8 mouse cellular contexts compared by ENCODE assay signal in genomic region chr1:80757650-80757976, GRCm38 (mm10). TPM values are rescaled to one million over a fixed set of nuclear protein-coding genes. Genes with fewer than 3 reads are reported as not detected.
DNase-seq lines count a peak whose midpoint lies in the region; ATAC-seq and TF ChIP-seq lines count a peak whose summit lies in the region.

No protein-coding gene starts in this region.

- peak overlapping the region; percentile 58 for H3K4me3 ChIP-seq in kidney, postnatal 0 days (replicated peaks; ENCODE audit: low read depth, low read length)
- peak overlapping the region; percentile 80 to 82 for H3K4me3 ChIP-seq in MEL (ENCODE audit: control insufficient read depth in 1 of 2, insufficient read depth in 1 of 2, low read depth in 2 of 2, low read length in 2 of 2)
- H3K4me3 ChIP-seq in forebrain, embryonic 11.5 days (ENCODE audit: low read depth, low read length), result peak overlapping the region; percentile 58
- peak overlapping the region; percentile 65 for H3K4me3 ChIP-seq in limb, embryonic 15.5 days
- peak overlapping the region; percentile 54 for H3K4me3 ChIP-seq in stomach, postnatal 0 days (ENCODE audit: low read depth, low read length)

- H3K27me3 ChIP-seq in kidney, postnatal 0 days (ENCODE audit: insufficient read depth, low read length), result no peaks in the 10 kb centered on the region
- no peaks in the 10 kb centered on the region for H3K27me3 ChIP-seq in MEL (ENCODE audit: control insufficient read depth in 1 of 2, insufficient read depth in 2 of 2, low read length in 2 of 2)
- H3K27me3 ChIP-seq in forebrain, embryonic 11.5 days (ENCODE audit: control insufficient read depth, insufficient read depth, low read length), result peaks cover 2% of the 10 kb centered on the region; the same call in 1 of the 2 replicates
- H3K27me3 ChIP-seq in limb, embryonic 15.5 days, result peaks cover 5% of the 10 kb centered on the region; the same call in 1 of the 2 replicates
- 0 out of 2 replicates have a peak, but pooled peaks cover 4% of the 10 kb centered on the region for H3K27me3 ChIP-seq in stomach, postnatal 0 days (ENCODE audit: control insufficient read depth, insufficient read depth, low read length)

- H3K4me1 ChIP-seq in kidney, postnatal 0 days (replicated peaks; ENCODE audit: insufficient read depth, low read length), result peaks cover 10% of the 10 kb centered on the region; the same call in 1 of the 2 replicates
- peaks cover 10 to 25% of the 10 kb centered on the region in 2 experiments; a peak in 3 of 4 replicates for H3K4me1 ChIP-seq in MEL (ENCODE audit: control insufficient read depth in 1 of 2, insufficient read depth in 2 of 2, low read length in 2 of 2)
- peaks cover 6% of the 10 kb centered on the region; the same call in 1 of the 2 replicates for H3K4me1 ChIP-seq in forebrain, embryonic 11.5 days (replicated peaks; ENCODE audit: control insufficient read depth, insufficient read depth, low read length)
- peaks cover 19% of the 10 kb centered on the region for H3K4me1 ChIP-seq in limb, embryonic 15.5 days
- no peaks in the 10 kb centered on the region for H3K4me1 ChIP-seq in stomach, postnatal 0 days (replicated peaks; ENCODE audit: control insufficient read depth, insufficient read depth)

- H3K9ac ChIP-seq in kidney, postnatal 0 days (ENCODE audit: low read depth, low read length), result no peak overlapping the region
- H3K9ac ChIP-seq in MEL (ENCODE audit: control insufficient read depth, low read depth, low read length, poor library complexity, severe bottlenecking), result peak overlapping the region; percentile 55
- peak overlapping the region; percentile 63 for H3K9ac ChIP-seq in forebrain, embryonic 11.5 days (ENCODE audit: low read length)
- peak overlapping the region; percentile 52; the same call in 1 of the 2 replicates for H3K9ac ChIP-seq in limb, embryonic 15.5 days
- peak overlapping the region; percentile 45; the same call in 1 of the 2 replicates for H3K9ac ChIP-seq in stomach, postnatal 0 days (ENCODE audit: low read length)

- WGBS in kidney, postnatal 0 days, result 1% methylated on average over 4 of the region's 6 CpGs
- 2% methylated on average over 6 of the region's 6 CpGs for WGBS in forebrain, embryonic 11.5 days
- WGBS in limb, embryonic 15.5 days, result 2% methylated on average over 6 of the region's 6 CpGs
- WGBS in stomach, postnatal 0 days, result 2% methylated on average over 6 of the region's 6 CpGs

- no peaks in the 10 kb centered on the region for H3K36me3 ChIP-seq in kidney, postnatal 0 days (ENCODE audit: insufficient read depth, low read length)
- H3K36me3 ChIP-seq in MEL (ENCODE audit: control insufficient read depth in 1 of 2, insufficient read depth in 2 of 2, low read length in 2 of 2), result peaks cover 0 to 20% of the 10 kb centered on the region in 2 experiments; a peak in 2 of 4 replicates
- H3K36me3 ChIP-seq in forebrain, embryonic 11.5 days (ENCODE audit: control insufficient read depth, insufficient read depth, low read length), result no peaks in the 10 kb centered on the region
- no peaks in the 10 kb centered on the region for H3K36me3 ChIP-seq in limb, embryonic 15.5 days
- no peaks in the 10 kb centered on the region for H3K36me3 ChIP-seq in stomach, postnatal 0 days (ENCODE audit: control insufficient read depth, insufficient read depth, low read length)

- H3K27ac ChIP-seq in kidney, postnatal 0 days, result no peak overlapping the region
- H3K27ac ChIP-seq in MEL (ENCODE audit: control insufficient read depth, low read depth, low read length), result peak overlapping the region; percentile 61; the same call in 1 of the 2 replicates
- H3K27ac ChIP-seq in forebrain, embryonic 11.5 days (ENCODE audit: low read depth, low read length), result no peak overlapping the region
- H3K27ac ChIP-seq in limb, embryonic 15.5 days, result 0 out of 2 replicates have a peak overlapping the region, but pooled peaks have one; percentile 54
- no peak overlapping the region for H3K27ac ChIP-seq in stomach, postnatal 0 days (replicated peaks)

- TF ChIP-seq POLR2A in MEL (IDR thresholded peaks at IDR 0.05; ENCODE audit: control insufficient read depth in 1 of 2, insufficient read depth in 1 of 2, low read depth in 1 of 2, low read length in 2 of 2, poor library complexity in 1 of 2), result no peak

- no peak for DNase-seq in kidney, postnatal 0 days (ENCODE audit: low spot score)
- DNase-seq in kidney, adult 8-10 months, result no peak
- DNase-seq in MEL (ENCODE audit: low read depth, low spot score), result no peak
- DNase-seq in forebrain, embryonic 11.5 days (ENCODE audit: low spot score), result peak; percentile 48
- DNase-seq in stomach, postnatal 0 days (ENCODE audit: low spot score), result no peak
- DNase-seq in cerebellum, adult 9-11 months, result no peak

- no peak for ATAC-seq in kidney, postnatal 0 days (replicated peaks; ENCODE audit: low FRiP score, low read depth)
- peak; percentile 22 for ATAC-seq in forebrain, embryonic 11.5 days (replicated peaks; ENCODE audit: low FRiP score)
- ATAC-seq in limb, embryonic 15.5 days (ENCODE audit: insufficient number of reproducible peaks, low FRiP score, low TSS enrichment, low read depth), result no peak
- no peak for ATAC-seq in stomach, postnatal 0 days (ENCODE audit: low FRiP score, low TSS enrichment)
- ATAC-seq in frontal cortex, adult (ENCODE audit: low TSS enrichment), result no peak

- no peak for TF ChIP-seq EP300 in MEL (IDR thresholded peaks at IDR 0.05; ENCODE audit: low read depth in 1 of 2, low read length in 2 of 2)
- no peak for TF ChIP-seq EP300 in stomach, postnatal 0 days (optimal IDR thresholded peaks at IDR 0.05)

- TF ChIP-seq CTCF in kidney, postnatal 0 days (IDR thresholded peaks at IDR 0.05; ENCODE audit: low read depth), result no peak
- TF ChIP-seq CTCF in MEL (IDR thresholded peaks at IDR 0.05 in 2 of 3, conservative IDR thresholded peaks at IDR 0.05 in 1 of 3; ENCODE audit: control insufficient read depth in 1 of 3, insufficient read depth in 1 of 3, low read depth in 2 of 3, low read length in 3 of 3, poor library complexity in 1 of 3, severe bottlenecking in 1 of 3), result no peak
- TF ChIP-seq CTCF in stomach, postnatal 0 days (IDR thresholded peaks at IDR 0.05; ENCODE audit: low read depth), result no peak

- no peak for TF ChIP-seq RAD21 in MEL (IDR thresholded peaks at IDR 0.05; ENCODE audit: low read depth, low read length)

- H3K9me3 ChIP-seq in kidney, postnatal 0 days (replicated peaks; ENCODE audit: low read length), result no peaks in the 10 kb centered on the region
- H3K9me3 ChIP-seq in MEL (replicated peaks; ENCODE audit: insufficient read depth, low read length), result no peaks in the 10 kb centered on the region
- H3K9me3 ChIP-seq in forebrain, embryonic 11.5 days (ENCODE audit: control insufficient read depth, low read length), result no peaks in the 10 kb centered on the region
- no peaks in the 10 kb centered on the region for H3K9me3 ChIP-seq in limb, embryonic 15.5 days
- no peaks in the 10 kb centered on the region for H3K9me3 ChIP-seq in stomach, postnatal 0 days (ENCODE audit: control insufficient read depth, low read length)

- H3K79me2 ChIP-seq in MEL (ENCODE audit: control insufficient read depth, insufficient read depth, low read length, poor library complexity), result peaks cover 12% of the 10 kb centered on the region

- H3K4me2 ChIP-seq in kidney, postnatal 0 days (ENCODE audit: low read length), result peak overlapping the region; percentile 93
- peak overlapping the region; percentile 95 for H3K4me2 ChIP-seq in forebrain, embryonic 11.5 days (ENCODE audit: low read depth, low read length, severe bottlenecking)
- H3K4me2 ChIP-seq in limb, embryonic 15.5 days, result peak overlapping the region; percentile 89
- H3K4me2 ChIP-seq in stomach, postnatal 0 days (replicated peaks; ENCODE audit: low read depth), result peak overlapping the region; percentile 76

TF ChIP-seq in MEL, 35 proteins besides CTCF, POLR2A, EP300 and RAD21:
- TF ChIP-seq MEF2A (IDR thresholded peaks at IDR 0.05; ENCODE audit: extremely low read depth, insufficient replicate concordance, low read depth, low read length, poor library complexity, severe bottlenecking), result no peak
- no peak for TF ChIP-seq GABPA (IDR thresholded peaks at IDR 0.05; ENCODE audit: low read depth, low read length)
- TF ChIP-seq NRF1 (IDR thresholded peaks at IDR 0.05; ENCODE audit: insufficient read depth, low read depth, low read length, poor library complexity, severe bottlenecking), result no peak
- no peak for TF ChIP-seq USF1 (IDR thresholded peaks at IDR 0.05; ENCODE audit: low read depth, low read length)
- TF ChIP-seq BHLHE40 (IDR thresholded peaks at IDR 0.05; ENCODE audit: borderline replicate concordance, low read depth, low read length), result no peak
- peak; percentile 42 for TF ChIP-seq SIN3A (IDR thresholded peaks at IDR 0.05; ENCODE audit: low read length)
- no peak for TF ChIP-seq E2F4 (IDR thresholded peaks at IDR 0.05; ENCODE audit: borderline replicate concordance, low read depth, low read length)

RNA-seq across cellular contexts. Expression of gene Dock10, which starts 0.7 kb away (rescaled TPM):
- 2.4 and 2.6 TPM in 2 replicates for polyA plus RNA-seq in kidney, postnatal 0 days (2015; fragmentation: Nextera tagmentation; extraction: Ambion mirVana)
- total RNA-seq in MEL (2012; rRNA removed), result 12.1 and 14.3 TPM in 2 replicates
- 10 to 100 TPM; 11.5 to 74.0 TPM for polyA plus RNA-seq in MEL (2012; ENCODE audit: insufficient read depth in 1 of 2, insufficient read length in 2 of 2, low read depth in 1 of 2, low replicate concordance in 2 of 2, missing spikeins in 1 of 2)
- 2.7 and 3.3 TPM in 2 replicates for polyA plus RNA-seq in forebrain, embryonic 11.5 days (2014; fragmentation: Nextera tagmentation; extraction: Ambion mirVana)
- 5.5 and 6.0 TPM in 2 replicates for polyA plus RNA-seq in limb, embryonic 15.5 days (2015; fragmentation: Nextera tagmentation; extraction: Ambion mirVana)
- 2.8 and 3.3 TPM in 2 replicates for polyA plus RNA-seq in stomach, postnatal 0 days (2015; fragmentation: Nextera tagmentation; extraction: Ambion mirVana)

Comparison
In these comparisons a context has a peak if more than half of its experiments do, and no peak if none do; other contexts are left out.
1. H3K27ac ChIP-seq: peak in MEL (single experiment) and limb, embryonic 15.5 days (single experiment); none in kidney, postnatal 0 days (single experiment), forebrain, embryonic 11.5 days (single experiment) and stomach, postnatal 0 days (single experiment).
2. Peak in every context shown above with its lines, with median percentiles within 50 percentile points of each other: H3K4me2 ChIP-seq and H3K4me3 ChIP-seq.